Mouse (Mus musculus): ENCODE data around the gene Cmpk1. TPM values are rescaled to one million over a fixed set of nuclear protein-coding genes. Genes with fewer than 3 reads are reported as not detected.

Cmpk1 gene
- polyA plus RNA-seq, 1 experiment, result 137 TPM

DNA sequence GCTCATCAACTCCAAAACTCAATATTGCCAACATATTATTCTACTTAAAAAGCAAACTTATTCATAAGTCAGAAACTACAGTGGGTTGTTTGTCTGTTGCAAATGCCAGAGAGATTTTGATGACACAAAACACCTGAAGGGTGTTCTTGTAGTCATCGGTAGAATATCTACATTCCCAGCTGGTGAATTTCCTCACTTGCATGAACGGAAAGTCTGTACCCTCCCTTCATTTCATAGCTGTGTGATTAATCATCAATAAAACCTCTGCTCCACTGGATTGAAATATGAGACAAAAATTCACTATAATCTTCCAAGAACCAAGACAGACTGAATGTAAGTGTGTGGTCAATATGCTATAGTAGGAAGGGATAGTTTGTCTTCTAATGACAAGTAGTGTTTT lies 27.5 kb downstream of the Cmpk1 start:
- no peaks in the 10 kb centered on the region; the same call in none of the 2 replicates for H3K4me1 ChIP-seq (ENCODE audit: control insufficient read depth, insufficient read depth, insufficient read length, low read length)
- no peak overlapping the region for H3K4me3 ChIP-seq (ENCODE audit: insufficient read depth, low read depth, low read length)
- no peak overlapping the region for H3K27ac ChIP-seq (replicated peaks; ENCODE audit: low read depth, low read length)

DNA sequence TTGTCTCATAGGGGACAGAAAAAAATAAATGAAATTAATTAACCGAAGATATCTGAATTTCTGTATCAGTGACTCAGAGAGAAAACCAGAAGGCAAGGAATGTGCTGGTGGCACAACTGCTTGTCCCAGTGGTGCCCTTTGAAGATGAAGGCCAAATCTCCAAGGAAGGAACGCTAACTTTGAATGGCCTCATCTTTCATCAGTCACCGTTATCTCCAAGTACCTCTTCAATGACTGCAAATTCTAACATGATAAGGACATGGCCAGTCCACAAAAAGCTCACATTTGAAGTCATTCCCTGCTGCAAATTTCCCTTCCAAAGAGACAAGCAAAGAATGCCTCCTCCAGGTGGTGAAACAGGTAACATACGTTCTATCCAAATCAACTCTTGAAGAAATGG lies 28.3 kb downstream of the Cmpk1 start:
- Histone ChIP-seq H3K4me3 (ENCODE audit: insufficient read depth, low read depth, low read length) (no peak overlapping the region), H3K4me1 (ENCODE audit: control insufficient read depth, insufficient read depth, insufficient read length, low read length) (no peaks in the 10 kb centered on the region; the same call in none of the 2 replicates), H3K27ac (replicated peaks; ENCODE audit: low read depth, low read length) (no peak overlapping the region)

DNA sequence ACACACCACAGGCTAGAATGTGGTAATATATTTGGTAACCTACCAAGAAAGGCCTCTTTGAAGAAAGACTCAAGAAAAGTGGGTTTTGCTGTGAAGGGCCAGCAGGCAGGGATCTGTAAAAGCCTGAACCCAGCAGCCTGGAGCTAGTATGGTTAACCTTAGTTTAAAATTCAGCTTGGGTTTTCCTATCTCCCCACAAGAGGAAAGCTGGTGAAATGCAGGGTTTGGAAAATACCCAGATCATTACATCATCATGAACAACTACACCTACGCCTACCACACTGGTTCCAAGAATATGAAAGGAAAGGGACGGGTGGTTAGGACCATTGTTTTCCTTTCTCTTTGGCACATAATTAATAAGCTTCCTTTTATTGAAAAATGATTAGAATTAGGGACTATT lies 28.8 kb downstream of the Cmpk1 start:
- H3K27ac ChIP-seq (replicated peaks; ENCODE audit: low read depth, low read length), result no peak overlapping the region
- no peaks in the 10 kb centered on the region; the same call in none of the 2 replicates for H3K4me1 ChIP-seq (ENCODE audit: control insufficient read depth, insufficient read depth, insufficient read length, low read length)
- no peak overlapping the region for H3K4me3 ChIP-seq (ENCODE audit: insufficient read depth, low read depth, low read length)

GRCm38 (mm10) chr4:114957403-114957802 lies 29.6 kb downstream of the Cmpk1 start:
- Histone ChIP-seq H3K27ac (replicated peaks; ENCODE audit: low read depth, low read length) (no peak overlapping the region), H3K4me1 (ENCODE audit: control insufficient read depth, insufficient read depth, insufficient read length, low read length) (no peaks in the 10 kb centered on the region; the same call in none of the 2 replicates), H3K4me3 (ENCODE audit: insufficient read depth, low read depth, low read length) (no peak overlapping the region)

- no peak overlapping the region for H3K4me3 ChIP-seq (ENCODE audit: insufficient read depth, low read depth, low read length)
- no peaks in the 10 kb centered on the region for H3K4me1 ChIP-seq (ENCODE audit: control insufficient read depth, insufficient read depth, insufficient read length, low read length)
- no peak overlapping the region for H3K27ac ChIP-seq (replicated peaks; ENCODE audit: low read depth, low read length)
Observed at GRCm38 (mm10) chr4:114953172-114953571, 33.9 kb downstream of the Cmpk1 start.

DNA sequence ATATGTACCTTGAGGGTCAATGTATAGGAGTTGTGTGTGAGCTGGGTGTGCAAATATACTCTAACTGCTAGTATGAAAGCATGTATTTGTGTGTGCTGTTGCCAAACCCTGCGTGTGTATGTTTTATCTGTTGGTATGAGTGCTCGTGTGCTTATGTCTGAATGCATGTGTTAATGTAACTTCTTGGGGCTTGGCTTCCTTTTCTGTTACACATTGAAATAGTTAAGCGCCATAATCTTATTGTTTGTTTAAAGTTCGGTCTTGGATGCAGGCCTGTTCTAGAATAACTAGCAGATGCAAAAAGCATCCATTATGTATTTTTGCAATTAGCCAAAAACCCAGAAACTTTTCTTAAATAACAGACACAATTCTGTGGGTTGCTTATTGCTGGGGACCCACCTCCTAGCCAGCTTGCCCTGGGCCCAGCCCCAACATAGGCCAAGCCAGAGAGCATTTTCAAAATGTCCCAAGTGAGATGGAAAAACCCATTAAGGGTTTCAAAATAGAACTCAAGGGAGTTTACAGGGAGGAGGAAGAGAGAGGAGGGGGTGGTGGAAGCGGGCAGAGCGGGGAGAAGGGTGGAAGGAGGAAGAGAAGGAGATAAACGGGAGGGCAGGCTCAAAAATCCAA lies 39.1 kb downstream of the Cmpk1 start:
- H3K27ac ChIP-seq (replicated peaks; ENCODE audit: low read depth, low read length), result no peak overlapping the region
- H3K4me3 ChIP-seq (ENCODE audit: insufficient read depth, low read depth, low read length), result no peak overlapping the region
- no peaks in the 10 kb centered on the region for H3K4me1 ChIP-seq (ENCODE audit: control insufficient read depth, insufficient read depth, insufficient read length, low read length)

DNA sequence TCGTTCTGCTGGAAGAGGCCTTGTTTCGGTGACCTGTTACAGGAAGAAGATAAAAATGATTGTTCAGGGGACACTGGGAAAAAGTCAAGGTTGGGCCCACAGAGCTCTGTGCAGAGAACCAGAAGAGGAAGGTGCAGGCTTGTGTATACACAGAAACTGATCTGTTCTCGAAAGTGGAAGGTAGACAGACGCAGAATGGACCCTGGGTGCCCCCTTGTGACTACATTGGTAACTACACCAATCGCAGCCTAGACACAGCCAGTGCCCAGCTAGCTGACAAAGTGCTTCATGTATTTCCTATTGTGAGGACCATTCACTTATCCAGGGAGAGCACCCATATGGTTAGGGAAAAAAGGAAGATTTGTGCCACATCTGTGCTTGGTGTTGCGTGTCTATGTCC lies 39.6 kb downstream of the Cmpk1 start:
- Histone ChIP-seq H3K27ac (replicated peaks; ENCODE audit: low read depth, low read length) (no peak overlapping the region), H3K4me1 (ENCODE audit: control insufficient read depth, insufficient read depth, insufficient read length, low read length) (no peaks in the 10 kb centered on the region), H3K4me3 (ENCODE audit: insufficient read depth, low read depth, low read length) (no peak overlapping the region)

- H3K27ac ChIP-seq (replicated peaks; ENCODE audit: low read depth, low read length), result no peak overlapping the region
- H3K4me3 ChIP-seq (ENCODE audit: insufficient read depth, low read depth, low read length), result no peak overlapping the region
- H3K4me1 ChIP-seq (ENCODE audit: control insufficient read depth, insufficient read depth, insufficient read length, low read length), result no peaks in the 10 kb centered on the region
Observed at GRCm38 (mm10) chr4:114946416-114946815, 40.6 kb downstream of the Cmpk1 start.

DNA sequence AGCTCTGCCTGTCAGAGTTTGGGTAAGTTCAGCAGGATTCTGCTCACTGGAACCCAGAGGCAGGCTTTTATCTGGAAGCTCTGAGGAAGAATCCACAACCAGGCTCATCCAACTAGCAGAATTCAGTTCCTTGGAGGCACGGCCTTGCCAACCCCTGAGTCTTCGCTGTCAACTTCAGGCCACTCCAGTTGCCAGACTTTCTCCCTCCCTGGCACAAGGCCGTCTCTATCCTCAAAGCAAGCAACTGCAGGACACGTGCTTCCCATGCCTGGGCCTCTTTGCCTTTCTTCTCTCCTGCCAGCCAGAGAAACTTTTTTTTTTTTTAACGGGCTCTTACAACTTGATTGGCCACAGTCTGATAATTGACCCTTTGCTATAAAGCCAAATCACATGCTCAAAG lies 42.0 kb downstream of the Cmpk1 start:
- H3K4me3 ChIP-seq (ENCODE audit: insufficient read depth, low read depth, low read length), result no peak overlapping the region
- H3K27ac ChIP-seq (replicated peaks; ENCODE audit: low read depth, low read length), result no peak overlapping the region

DNA sequence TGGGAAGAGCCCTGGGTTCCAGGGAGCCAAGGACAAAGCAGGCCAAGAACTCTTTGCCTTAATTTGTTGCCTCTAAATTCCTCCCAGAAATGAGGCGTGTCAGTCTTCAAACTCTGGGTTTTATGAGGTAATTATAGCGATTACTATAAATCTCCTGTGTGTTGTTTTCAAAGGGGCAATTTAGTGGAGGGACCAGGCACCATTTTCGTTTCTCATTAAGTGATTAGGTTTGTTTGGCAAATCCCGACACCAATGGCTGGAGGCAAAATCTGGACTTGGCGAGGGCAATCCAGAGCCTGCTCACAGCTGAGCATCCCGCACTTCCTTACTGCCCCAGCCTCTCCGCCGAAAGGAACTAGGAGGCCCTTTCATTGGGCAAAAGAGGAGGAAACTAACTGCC lies 44.5 kb downstream of the Cmpk1 start:
- Histone ChIP-seq H3K4me3 (ENCODE audit: insufficient read depth, low read depth, low read length) (no peak overlapping the region), H3K4me1 (ENCODE audit: control insufficient read depth, insufficient read depth, insufficient read length, low read length) (no peaks in the 10 kb centered on the region), H3K27ac (replicated peaks; ENCODE audit: low read depth, low read length) (no peak overlapping the region)

More for the DNA sequence above, 42.0 kb downstream of the Cmpk1 start:
- no peaks in the 10 kb centered on the region for H3K4me1 ChIP-seq (ENCODE audit: control insufficient read depth, insufficient read depth, insufficient read length, low read length)

DNA sequence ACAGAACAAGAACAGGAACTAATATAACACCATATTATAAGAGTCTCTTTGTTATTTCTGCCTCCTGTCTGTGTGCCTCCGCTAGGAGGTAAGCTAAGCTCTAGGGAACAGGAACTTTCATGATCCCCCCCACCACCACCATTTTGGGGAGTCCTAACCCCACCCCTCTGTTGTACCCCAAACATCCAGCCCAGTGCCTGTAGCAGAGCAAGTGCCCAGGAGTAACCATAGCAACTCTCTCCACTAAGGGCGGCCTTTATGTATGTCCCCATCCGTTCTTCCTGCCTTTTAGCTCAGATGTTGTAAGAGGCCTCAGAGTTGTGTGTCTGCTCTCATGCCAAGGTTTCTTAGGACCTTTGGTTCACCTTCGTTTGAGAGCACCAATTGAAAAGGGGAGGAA lies 44.9 kb downstream of the Cmpk1 start:
- Histone ChIP-seq H3K27ac (replicated peaks; ENCODE audit: low read depth, low read length) (no peak overlapping the region), H3K4me3 (ENCODE audit: insufficient read depth, low read depth, low read length) (no peak overlapping the region), H3K4me1 (ENCODE audit: control insufficient read depth, insufficient read depth, insufficient read length, low read length) (no peaks in the 10 kb centered on the region)

DNA sequence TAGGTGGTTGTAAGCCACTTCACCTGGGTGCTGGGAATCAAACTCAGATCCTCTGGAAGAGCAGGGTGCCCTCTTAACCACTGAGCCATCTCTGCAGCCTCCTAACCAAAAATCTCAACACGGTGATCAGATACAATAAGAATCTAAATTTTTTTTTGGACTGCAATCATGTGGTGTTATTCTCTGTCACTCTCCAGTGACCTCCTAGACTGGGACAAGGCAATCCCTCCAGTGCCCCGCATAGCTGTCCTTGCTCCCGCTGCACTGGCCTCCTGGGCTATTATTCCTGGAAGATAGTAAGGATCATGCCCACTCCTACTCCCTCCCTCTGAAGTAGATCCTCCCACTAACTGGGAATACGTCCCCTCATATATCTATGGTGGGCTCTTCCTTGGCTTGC lies 45.7 kb downstream of the Cmpk1 start:
- Histone ChIP-seq H3K4me1 (ENCODE audit: control insufficient read depth, insufficient read depth, insufficient read length, low read length) (no peaks in the 10 kb centered on the region), H3K27ac (replicated peaks; ENCODE audit: low read depth, low read length) (no peak overlapping the region), H3K4me3 (ENCODE audit: insufficient read depth, low read depth, low read length) (no peak overlapping the region)

GRCm38 (mm10) chr4:114938248-114938647 lies 48.8 kb downstream of the Cmpk1 start:
- H3K27ac ChIP-seq (replicated peaks; ENCODE audit: low read depth, low read length), result no peak overlapping the region
- H3K4me1 ChIP-seq (ENCODE audit: control insufficient read depth, insufficient read depth, insufficient read length, low read length), result no peaks in the 10 kb centered on the region
- no peak overlapping the region for H3K4me3 ChIP-seq (ENCODE audit: insufficient read depth, low read depth, low read length)

DNA sequence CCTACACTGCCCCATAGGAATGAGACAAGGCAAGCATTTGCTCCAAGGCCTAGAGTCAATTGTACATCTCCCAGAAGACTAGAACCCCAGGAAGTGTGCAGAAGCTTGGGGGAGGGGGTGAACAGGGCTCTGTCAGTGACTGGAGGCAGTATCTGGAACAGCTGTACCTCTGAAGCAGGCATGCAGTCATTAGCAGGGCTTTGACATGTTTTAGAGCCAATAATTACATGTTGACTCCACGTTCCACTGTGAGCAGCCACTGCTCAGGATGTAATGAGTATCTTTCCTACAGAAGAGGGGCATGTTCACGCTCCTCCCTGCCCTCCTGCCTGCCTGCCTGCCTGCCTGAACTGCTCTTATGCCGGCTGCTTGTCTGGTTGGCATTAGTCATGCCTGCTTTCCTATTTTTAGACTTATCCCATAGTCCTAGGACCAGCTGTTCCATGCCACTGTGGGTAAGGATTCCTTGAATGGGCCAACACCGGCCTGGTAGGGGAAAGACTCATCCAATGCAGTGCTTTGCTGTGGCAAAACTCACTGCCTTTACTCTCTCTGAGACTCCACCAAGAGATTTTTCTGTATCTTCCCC lies 49.5 kb downstream of the Cmpk1 start:
- no peak overlapping the region for H3K27ac ChIP-seq (replicated peaks; ENCODE audit: low read depth, low read length)
- no peak overlapping the region for H3K4me3 ChIP-seq (ENCODE audit: insufficient read depth, low read depth, low read length)
- no peaks in the 10 kb centered on the region for H3K4me1 ChIP-seq (ENCODE audit: control insufficient read depth, insufficient read depth, insufficient read length, low read length)

- H3K4me3 ChIP-seq (ENCODE audit: insufficient read depth, low read depth, low read length), result no peak overlapping the region
- no peaks in the 10 kb centered on the region for H3K4me1 ChIP-seq (ENCODE audit: control insufficient read depth, insufficient read depth, insufficient read length, low read length)
- H3K27ac ChIP-seq (replicated peaks; ENCODE audit: low read depth, low read length), result no peak overlapping the region
Observed at GRCm38 (mm10) chr4:114934188-114934587, 52.9 kb downstream of the Cmpk1 start.

GRCm38 (mm10) chr4:114932747-114933146 lies 54.3 kb downstream of the Cmpk1 start:
- H3K4me1 ChIP-seq (ENCODE audit: control insufficient read depth, insufficient read depth, insufficient read length, low read length), result no peaks in the 10 kb centered on the region

More at GRCm38 (mm10) chr4:114932747-114933146, 54.3 kb downstream of the Cmpk1 start:
- no peak overlapping the region for H3K27ac ChIP-seq (replicated peaks; ENCODE audit: low read depth, low read length)
- no peak overlapping the region for H3K4me3 ChIP-seq (ENCODE audit: insufficient read depth, low read depth, low read length)
